Mouse (Mus musculus) stomach, postnatal 0 days (tissue): ENCODE data around the gene Cdc20b.

ENCODE experiments used
- CTCF ChIP-seq: IDR thresholded peaks from 2 replicates; pipeline ENCODE4 v1.5.1; 2016; ENCODE audit warnings: antibody characterized with exemption, low read depth, mild to moderate bottlenecking, moderate library complexity
- EP300 ChIP-seq: optimal IDR thresholded peaks from 2 replicates; pipeline ENCODE3; 2016; ENCODE audit warnings: antibody characterized with exemption

DNA sequence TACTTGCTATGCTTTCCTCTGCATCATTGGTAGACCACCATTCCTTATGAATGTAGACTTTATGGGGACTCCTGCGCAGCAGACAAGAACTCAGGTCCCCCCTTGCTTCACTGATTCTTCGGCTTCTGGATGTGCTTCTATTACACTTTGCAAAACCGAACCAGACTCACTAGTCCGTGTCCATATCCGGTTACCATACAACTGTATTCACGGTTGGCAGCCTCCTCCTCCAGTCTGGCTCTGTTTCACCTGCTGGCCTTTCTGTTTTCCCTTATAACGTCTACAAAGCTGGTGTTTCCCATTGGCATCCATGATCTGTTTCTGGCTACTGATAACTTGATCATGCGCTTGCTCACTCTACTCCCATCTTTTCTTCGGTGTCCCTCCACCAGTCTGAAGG is 29.6 kb downstream of the Cdc20b start:
- no peak for TF ChIP-seq EP300
- no peak for TF ChIP-seq CTCF
